Mouse (Mus musculus) heart, adult 2 months (tissue): Measurements from ENCODE around the gene Kat2b.

Source experiments
- CTCF ChIP-seq: fragments of 200-600 bp; IDR thresholded peaks from 2 replicates; pipeline ENCODE4 v1.8.1; 2022; ENCODE audit warnings: antibody characterized with exemption, mild to moderate bottlenecking, moderate library complexity
- EP300 ChIP-seq: fragments of 200-500 bp; IDR thresholded peaks from 2 replicates; pipeline ENCODE4 v1.6.1; 2011; ENCODE audit warnings: low read depth, low read length, control low read depth; ENCODE audit not compliant: insufficient read depth
- POLR2A ChIP-seq: fragments of 200-500 bp; IDR thresholded peaks from 2 replicates; pipeline ENCODE4 v1.6.1; 2011; ENCODE audit warnings: mild to moderate bottlenecking, low read depth, low read length, control low read depth; ENCODE audit not compliant: insufficient read depth

- TF ChIP-seq CTCF (no peak), EP300 (no peak), POLR2A (no peak)
These were observed 76.7 kb downstream of the Kat2b start for GRCm38 (mm10) chr17:53643360-53643759.
